ENCODE assay signal across 18 mouse cellular contexts in genomic region chr19:27537066-27537465, GRCm38 (mm10).
"Had no signal": no experiment of that assay in that cellular context is flagged by ENCODE, and none has a peak within 500 bp of the region (broad histone marks: within the 10 kb centered on the region; RNA-seq: fewer than 3 reads in every experiment).

No protein-coding gene starts in this region.

- H3K9me3 ChIP-seq: liver, embryonic 13.5 days; midbrain, embryonic 15.5 days; neural tube, embryonic 12.5 days; neural tube, embryonic 15.5 days had no signal

- H3K4me2 ChIP-seq: liver, embryonic 13.5 days; midbrain, embryonic 15.5 days; neural tube, embryonic 12.5 days; neural tube, embryonic 15.5 days had no signal

- H3K9ac ChIP-seq: liver, embryonic 13.5 days; midbrain, embryonic 15.5 days; neural tube, embryonic 12.5 days; neural tube, embryonic 15.5 days had no signal

- H3K27ac ChIP-seq: layer of hippocampus, adult 2 months; liver, embryonic 13.5 days; midbrain, embryonic 15.5 days; neural tube, embryonic 12.5 days; neural tube, embryonic 15.5 days; stomach, postnatal 0 days had no signal

- ATAC-seq: intestine, embryonic 16.5 days; midbrain, embryonic 15.5 days had no signal

- DNase-seq: kidney, adult 18-20 months; kidney, postnatal 14 days; layer of hippocampus, adult 9-11 months; liver, embryonic 13.5 days; lung, adult 2 months; lung, postnatal 14 days; lung, postnatal 4 days; right cerebral cortex, adult 18-20 months; right cerebral cortex, postnatal 14 days; right cerebral cortex, postnatal 4 days; thymus, adult 2 months; thymus, postnatal 25 days had no signal

- H3K4me3 ChIP-seq: layer of hippocampus, adult 2 months; liver, embryonic 13.5 days; midbrain, embryonic 15.5 days; neural tube, embryonic 12.5 days; neural tube, embryonic 15.5 days had no signal

- H3K4me1 ChIP-seq: liver, embryonic 13.5 days; neural tube, embryonic 12.5 days; neural tube, embryonic 15.5 days had no signal

- H3K36me3 ChIP-seq: liver, embryonic 13.5 days; midbrain, embryonic 15.5 days; neural tube, embryonic 12.5 days; neural tube, embryonic 15.5 days had no signal

- H3K27me3 ChIP-seq: liver, embryonic 13.5 days; midbrain, embryonic 15.5 days; neural tube, embryonic 12.5 days; neural tube, embryonic 15.5 days had no signal
